Mouse (Mus musculus): Measurements from ENCODE around the gene Atp2a3. TPM values are rescaled to one million over a fixed set of nuclear protein-coding genes. Genes with fewer than 3 reads are reported as not detected.

The Atp2a3 gene
- 240 and 251 TPM in 2 replicates for total RNA-seq (2017)

GRCm38 (mm10) chr11:72961072-72961980 is at the start of gene Atp2a3:
Gene Atp2a3 (plus strand): TSS chr11:72961169.
- peak; percentile 71 for ATAC-seq (ENCODE audit: extremely low read depth, insufficient number of reproducible peaks, low FRiP score, poor library complexity, severe bottlenecking)

- ATAC-seq (ENCODE audit: extremely low read depth, insufficient number of reproducible peaks, low FRiP score, poor library complexity, severe bottlenecking) = no peak
These were observed 43.5 kb upstream of the Atp2a3 start for GRCm38 (mm10) chr11:72917299-72917996.

- ATAC-seq (ENCODE audit: extremely low read depth, insufficient number of reproducible peaks, low FRiP score, poor library complexity, severe bottlenecking) = no peak
These were observed 37.9 kb upstream of the Atp2a3 start for GRCm38 (mm10) chr11:72923116-72923515.

- ATAC-seq (ENCODE audit: extremely low read depth, insufficient number of reproducible peaks, low FRiP score, poor library complexity, severe bottlenecking) = no peak
These were observed 36.5 kb upstream of the Atp2a3 start for GRCm38 (mm10) chr11:72924458-72924857.

- no peak for ATAC-seq (ENCODE audit: extremely low read depth, insufficient number of reproducible peaks, low FRiP score, poor library complexity, severe bottlenecking)
These were observed 35.9 kb upstream of the Atp2a3 start for GRCm38 (mm10) chr11:72925067-72925466.

- 0 out of 2 replicates have a peak, but pooled peaks have one; percentile 50 for ATAC-seq (ENCODE audit: extremely low read depth, insufficient number of reproducible peaks, low FRiP score, poor library complexity, severe bottlenecking)
These were observed 34.6 kb upstream of the Atp2a3 start for GRCm38 (mm10) chr11:72926226-72926890.

- ATAC-seq (ENCODE audit: extremely low read depth, insufficient number of reproducible peaks, low FRiP score, poor library complexity, severe bottlenecking) = peak; percentile 49; the same call in 1 of the 2 replicates
These were observed 32.5 kb upstream of the Atp2a3 start for GRCm38 (mm10) chr11:72928516-72928915.

GRCm38 (mm10) chr11:72940208-72941143 is 20.5 kb upstream of the Atp2a3 start:
- ATAC-seq (ENCODE audit: extremely low read depth, insufficient number of reproducible peaks, low FRiP score, poor library complexity, severe bottlenecking) = peak; percentile 87

- ATAC-seq (ENCODE audit: extremely low read depth, insufficient number of reproducible peaks, low FRiP score, poor library complexity, severe bottlenecking) = no peak
These were observed 15.8 kb upstream of the Atp2a3 start for GRCm38 (mm10) chr11:72944996-72945793.

- ATAC-seq (ENCODE audit: extremely low read depth, insufficient number of reproducible peaks, low FRiP score, poor library complexity, severe bottlenecking) = peak; percentile 47
These were observed 15.0 kb upstream of the Atp2a3 start for GRCm38 (mm10) chr11:72945875-72946559.

GRCm38 (mm10) chr11:72946560-72947119 is 14.3 kb upstream of the Atp2a3 start:
- no peak; the same call in 1 of the 2 replicates for ATAC-seq (ENCODE audit: extremely low read depth, insufficient number of reproducible peaks, low FRiP score, poor library complexity, severe bottlenecking)

- ATAC-seq (ENCODE audit: extremely low read depth, insufficient number of reproducible peaks, low FRiP score, poor library complexity, severe bottlenecking) = no peak
These were observed 13.1 kb upstream of the Atp2a3 start for GRCm38 (mm10) chr11:72947840-72948239.

- no peak for ATAC-seq (ENCODE audit: extremely low read depth, insufficient number of reproducible peaks, low FRiP score, poor library complexity, severe bottlenecking)
These were observed 12.7 kb upstream of the Atp2a3 start for GRCm38 (mm10) chr11:72948254-72948653.

GRCm38 (mm10) chr11:72951137-72952000 is 9.6 kb upstream of the Atp2a3 start:
- ATAC-seq (ENCODE audit: extremely low read depth, insufficient number of reproducible peaks, low FRiP score, poor library complexity, severe bottlenecking) = no peak

- ATAC-seq (ENCODE audit: extremely low read depth, insufficient number of reproducible peaks, low FRiP score, poor library complexity, severe bottlenecking) = no peak
These were observed 8.7 kb upstream of the Atp2a3 start for GRCm38 (mm10) chr11:72952226-72952625.

GRCm38 (mm10) chr11:72952697-72953096 is 8.3 kb upstream of the Atp2a3 start:
- no peak for ATAC-seq (ENCODE audit: extremely low read depth, insufficient number of reproducible peaks, low FRiP score, poor library complexity, severe bottlenecking)
